Mouse (Mus musculus): ENCODE data around the gene Rsrc1.

The Rsrc1 gene

DNA sequence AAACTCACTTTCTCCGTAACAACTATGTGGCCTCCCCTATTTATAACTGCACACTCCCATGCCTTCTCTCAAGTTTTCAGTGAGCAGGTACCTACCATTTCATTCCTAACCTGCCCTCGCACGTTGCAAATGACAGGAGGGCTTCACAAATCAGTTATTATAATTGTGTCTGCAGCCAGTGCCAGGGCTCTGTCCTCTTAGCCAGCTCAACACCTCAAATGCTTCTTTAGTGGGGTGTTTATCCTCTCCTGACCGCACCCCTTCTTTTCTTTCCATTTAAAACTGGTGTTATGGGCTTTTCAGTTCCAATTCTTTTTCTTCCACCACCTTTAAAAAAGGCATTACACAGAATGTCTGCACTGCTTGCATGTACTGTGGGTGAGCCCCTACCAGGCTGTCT is 391.0 kb downstream of the Rsrc1 start:
- DNase-seq (ENCODE audit: low read depth): no peak

DNA sequence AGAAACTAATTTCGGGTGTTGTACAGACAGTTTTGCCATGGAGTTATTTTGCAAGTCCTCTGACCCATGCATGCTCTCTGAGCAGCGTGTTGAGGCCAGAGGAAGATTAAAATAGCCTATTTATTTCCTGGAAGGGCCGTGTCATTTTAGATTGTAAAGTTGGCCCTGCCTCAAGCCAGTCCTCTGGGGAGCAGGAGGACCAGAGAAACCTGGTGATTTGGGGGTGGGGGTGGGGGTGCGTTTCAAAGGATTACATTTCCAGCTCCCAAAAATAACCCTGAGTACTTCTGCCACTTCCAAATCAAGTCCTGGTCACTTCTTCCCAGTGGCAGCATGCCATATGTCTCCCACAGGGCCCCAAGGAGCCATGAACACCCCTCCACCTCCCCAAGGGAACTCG is 391.6 kb downstream of the Rsrc1 start:
- peak; percentile 18 for DNase-seq (ENCODE audit: low read depth)

DNA sequence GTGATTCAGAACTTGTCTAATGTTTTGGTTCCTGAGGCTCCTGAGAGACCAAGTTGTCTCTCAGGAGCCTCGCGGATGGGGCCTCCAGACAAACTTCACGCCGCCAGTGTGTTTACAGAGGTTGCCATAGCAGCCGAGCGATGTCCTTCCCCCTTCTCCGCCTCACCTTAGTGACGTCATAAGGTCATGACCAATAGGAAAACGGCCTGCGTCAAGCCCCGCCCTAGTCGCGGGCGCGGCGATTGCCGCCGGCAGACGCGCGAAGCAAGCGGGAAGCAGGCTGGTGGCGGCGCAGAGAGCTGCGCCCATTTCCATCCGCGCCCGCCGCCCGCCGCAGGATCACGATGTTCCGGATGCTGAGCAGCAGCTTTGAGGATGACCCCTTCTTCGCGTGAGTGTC is 392.7 kb downstream of the Rsrc1 start, which contains the start of gene Mlf1:
Mlf1 (plus strand) TSS at position 226 of the 400 bp plus-strand sequence.
- peak; percentile 95 for DNase-seq (ENCODE audit: low read depth)

DNA sequence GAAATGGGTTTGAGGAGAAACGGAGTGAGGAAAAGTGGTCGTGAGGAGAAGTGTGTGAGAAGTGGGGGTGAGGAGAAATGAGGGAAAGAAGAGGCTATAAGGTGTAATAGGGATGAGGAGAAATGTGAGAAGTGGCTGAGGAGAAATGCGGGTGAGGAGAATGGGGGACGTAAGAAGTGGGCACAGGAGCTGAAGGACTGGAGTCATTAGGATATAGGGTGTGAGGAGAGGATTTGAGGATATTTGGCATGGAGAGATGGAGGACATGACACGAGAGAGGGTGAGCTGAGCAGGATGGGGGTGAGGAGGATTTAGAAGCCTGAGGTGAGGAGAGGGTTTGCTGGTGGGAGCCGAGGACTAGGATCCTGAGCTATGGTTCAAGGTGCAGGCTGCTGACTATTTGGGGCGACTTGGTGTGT is 393.2 kb downstream of the Rsrc1 start:
- DNase-seq (ENCODE audit: low read depth): no peak

DNA sequence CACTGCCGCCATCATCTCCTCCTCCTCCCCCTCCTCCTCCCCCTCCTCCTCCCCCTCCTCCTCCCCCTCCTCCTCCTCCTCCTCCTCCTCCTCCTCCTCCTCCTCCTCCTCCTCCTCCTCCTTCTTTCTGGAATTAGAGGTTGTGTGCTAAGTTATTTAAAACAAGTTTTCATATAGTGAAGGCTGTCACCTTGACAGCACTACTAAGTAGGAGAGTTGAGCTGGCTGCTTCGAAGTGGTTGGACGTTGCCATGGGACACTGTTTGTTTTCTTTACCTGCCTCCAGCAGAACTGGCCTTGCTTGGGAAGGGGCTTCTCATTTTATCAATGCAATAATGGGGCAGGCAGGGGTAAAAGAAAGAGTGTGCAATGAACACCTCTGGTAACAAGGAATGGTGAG is 393.9 kb downstream of the Rsrc1 start, which contains the start of gene Gm17402:
Gm17402 (minus strand) TSS at position 101 of the 400 bp plus-strand sequence.
- DNase-seq (ENCODE audit: low read depth): no peak

DNA sequence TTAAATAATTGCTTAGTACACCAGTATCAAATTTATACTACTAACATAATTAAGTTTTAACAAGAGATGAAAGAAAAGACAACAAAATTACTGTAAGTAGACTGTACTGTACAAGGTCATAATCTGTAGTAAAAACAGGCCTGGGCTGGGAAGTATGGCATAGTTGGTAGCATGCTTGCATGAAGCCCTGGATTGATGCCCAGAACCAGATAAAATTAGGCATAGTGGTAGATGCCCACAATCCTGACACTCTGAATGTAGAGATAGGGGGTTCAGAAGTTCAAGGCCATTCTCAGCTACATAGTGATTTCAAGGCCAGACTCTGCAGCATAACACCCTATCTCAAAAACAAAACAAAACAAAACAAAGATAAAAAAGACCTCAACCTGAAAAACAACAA is 397.0 kb downstream of the Rsrc1 start:
- DNase-seq (ENCODE audit: low read depth): no peak
